8 mouse cellular contexts compared by ENCODE assay signal in the genomic region with DNA sequence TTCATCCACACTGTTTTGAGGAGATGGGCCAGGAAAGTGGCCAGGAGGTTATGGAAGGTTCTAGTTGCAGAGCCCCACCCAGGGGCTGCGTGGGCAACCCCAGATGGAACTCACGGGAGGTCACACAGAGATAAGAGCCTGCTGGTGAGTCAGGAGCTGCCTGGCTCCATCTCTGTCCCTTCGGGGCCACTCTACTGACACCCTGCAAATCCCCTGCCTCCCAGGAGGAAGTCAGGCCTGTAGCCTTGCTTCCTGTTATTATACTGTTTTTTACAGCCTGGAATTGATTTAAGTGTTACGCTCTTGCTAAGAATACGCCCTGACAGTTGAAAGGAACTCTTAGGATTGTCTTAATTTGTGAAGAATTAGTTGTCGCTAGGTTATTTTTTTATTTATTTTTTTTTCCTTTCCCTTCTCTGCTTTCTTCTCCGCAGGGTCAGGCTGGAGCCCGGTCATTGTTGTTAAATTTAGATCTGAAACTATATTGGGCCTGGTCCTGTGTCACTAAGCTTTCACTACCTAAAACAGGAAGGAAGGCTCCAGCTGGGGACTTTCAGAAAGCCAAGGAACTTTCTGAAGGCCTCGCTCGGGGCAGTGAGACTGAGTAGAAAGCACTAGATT.
A peak's percentile ranks its signal among the peaks of the same experiment; 100 is the strongest.
DNase-seq lines count a peak whose midpoint lies in the region.

No protein-coding gene starts in this region.

- peak overlapping the region; percentile 66; the same call in 1 of the 2 replicates for H3K27ac ChIP-seq in embryonic facial prominence, embryonic 10.5 days (replicated peaks)
- H3K27ac ChIP-seq in limb, embryonic 10.5 days, result peak overlapping the region; percentile 58; the same call in 1 of the 2 replicates

- no peaks in the 10 kb centered on the region for H3K36me3 ChIP-seq in embryonic facial prominence, embryonic 10.5 days (replicated peaks)
- no peaks in the 10 kb centered on the region for H3K36me3 ChIP-seq in limb, embryonic 10.5 days

- intact Hi-C loops in heart, postnatal 25 days (cut with DNase I), result loop anchor here (2.0 kb wide), 1 partner anchor 612 kb away; the partner anchor contains the start of gene Tbx3

- H3K27me3 ChIP-seq in embryonic facial prominence, embryonic 10.5 days (replicated peaks; ENCODE audit: low read depth, poor library complexity, severe bottlenecking), result peaks cover 67% of the 10 kb centered on the region
- peaks cover 60% of the 10 kb centered on the region for H3K27me3 ChIP-seq in limb, embryonic 10.5 days (ENCODE audit: low read depth, poor library complexity, severe bottlenecking)

- H3K4me1 ChIP-seq in embryonic facial prominence, embryonic 10.5 days, result peaks cover 64% of the 10 kb centered on the region
- peaks cover 32% of the 10 kb centered on the region for H3K4me1 ChIP-seq in limb, embryonic 10.5 days

- 32% methylated on average over 10 of the region's 10 CpGs for WGBS in embryonic facial prominence, embryonic 10.5 days
- 33% methylated on average over 10 of the region's 10 CpGs for WGBS in limb, embryonic 10.5 days

- no peak overlapping the region for H3K4me3 ChIP-seq in embryonic facial prominence, embryonic 10.5 days
- H3K4me3 ChIP-seq in limb, embryonic 10.5 days, result no peak overlapping the region

- no peaks in the 10 kb centered on the region for H3K9me3 ChIP-seq in embryonic facial prominence, embryonic 10.5 days
- H3K9me3 ChIP-seq in limb, embryonic 10.5 days (replicated peaks), result no peaks in the 10 kb centered on the region

- DNase-seq in embryo, embryonic 10 days (ENCODE audit: low spot score), result peak; percentile 14
- no peak for DNase-seq in embryo, embryonic 9.5 days (ENCODE audit: extremely low spot score)
- DNase-seq in embryonic facial prominence, embryonic 10.5 days (ENCODE audit: low spot score), result no peak
- DNase-seq in heart, postnatal 25 days (ENCODE audit: low spot score), result peak; percentile 34
- DNase-seq in limb, embryonic 10.5 days (ENCODE audit: low spot score), result no peak
- DNase-seq in frontal cortex, postnatal 14 days (ENCODE audit: low spot score in 2 of 2), result no peak
- DNase-seq in cerebellum, postnatal 14 days, result no peak
- no peak for DNase-seq in cerebellum, adult 18-20 months

Comparison
In these comparisons a context has a peak if more than half of its experiments do, and no peak if none do; other contexts are left out.
1. DNase-seq: peak in embryo, embryonic 10 days (single experiment) and heart, postnatal 25 days (single experiment); none in embryo, embryonic 9.5 days (single experiment), embryonic facial prominence, embryonic 10.5 days (single experiment), limb, embryonic 10.5 days (single experiment), frontal cortex, postnatal 14 days (0 of 2), cerebellum, postnatal 14 days (0 of 2) and cerebellum, adult 18-20 months (0 of 2).